Mouse (Mus musculus) c-Kit-positive CD71-negative TER-119-negative erythroid progenitor cells, embryonic 14.5 days (primary cell): Measurements from ENCODE around the gene E130114P18Rik.

Experiments
- DNase-seq: peaks from one replicate; pipeline ENCODE4 v3.0.0-alpha.2; 2013; ENCODE audit warnings: low read depth

E130114P18Rik gene

GRCm38 (mm10) chr4:97805255-97805654 is 27.4 kb upstream of the E130114P18Rik start:
- DNase-seq = no peak

DNA sequence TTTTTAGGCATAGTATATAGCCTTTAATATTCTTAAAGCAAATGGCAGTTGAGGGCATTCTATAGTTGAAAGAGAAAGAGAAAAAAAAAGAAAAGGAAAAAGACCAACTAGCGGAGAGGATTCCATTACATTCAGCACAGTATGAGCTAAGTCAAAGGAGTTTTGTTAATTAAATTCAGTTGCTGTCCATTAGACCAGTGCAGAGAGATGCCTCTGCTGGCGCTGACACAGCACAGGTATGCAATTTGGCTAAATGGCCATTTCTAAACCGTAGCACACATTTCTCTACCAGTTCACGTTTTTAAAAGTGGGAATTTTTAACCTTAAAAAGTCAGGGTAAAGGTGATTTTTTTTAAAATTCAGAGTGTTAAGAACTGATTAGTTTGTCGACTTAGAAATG is 26.8 kb upstream of the E130114P18Rik start:
- no peak for DNase-seq

- DNase-seq = no peak
Observed at GRCm38 (mm10) chr4:97803791-97804190, 25.9 kb upstream of the E130114P18Rik start.

DNA sequence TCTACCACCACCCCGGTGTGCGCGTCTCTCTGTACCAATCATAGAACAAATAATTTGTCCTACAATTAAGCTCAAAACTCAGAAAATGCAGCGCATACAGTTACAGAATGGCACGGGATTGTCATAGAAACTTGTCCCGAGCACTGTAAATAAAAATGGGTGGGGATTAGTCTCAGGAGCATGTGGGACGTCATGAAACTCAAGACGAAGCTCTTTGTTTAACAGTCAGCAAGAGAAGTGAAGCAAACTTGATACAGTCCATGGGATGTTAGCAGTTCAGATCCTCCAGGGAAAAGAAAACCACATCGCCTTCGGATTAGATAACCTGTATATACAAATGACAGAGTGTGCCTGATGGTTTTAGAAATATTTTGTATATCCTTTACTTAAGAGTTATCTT is 18.6 kb upstream of the E130114P18Rik start:
- no peak for DNase-seq

DNA sequence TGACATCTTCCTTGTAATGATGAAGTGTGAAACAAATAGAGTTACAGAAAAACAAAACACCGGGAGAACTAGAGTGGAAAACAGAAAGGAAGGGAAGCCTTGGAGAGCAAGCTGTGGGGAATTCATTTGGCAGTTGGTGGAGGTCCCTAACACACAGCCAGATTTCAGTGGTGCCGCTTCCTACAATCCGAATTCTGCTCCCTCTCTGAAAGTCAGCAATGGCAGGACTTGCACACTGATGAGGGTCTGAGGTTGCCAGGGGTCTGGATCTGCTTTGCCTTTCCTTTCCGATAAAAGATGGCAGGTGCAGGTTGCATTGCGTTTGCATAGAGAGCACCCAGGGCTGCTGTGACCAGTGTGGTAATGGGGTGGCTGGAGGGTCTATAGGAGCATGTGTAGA is 18.1 kb upstream of the E130114P18Rik start:
- DNase-seq = no peak

- DNase-seq = no peak
Observed at GRCm38 (mm10) chr4:97794865-97795264, 17.0 kb upstream of the E130114P18Rik start.

DNA sequence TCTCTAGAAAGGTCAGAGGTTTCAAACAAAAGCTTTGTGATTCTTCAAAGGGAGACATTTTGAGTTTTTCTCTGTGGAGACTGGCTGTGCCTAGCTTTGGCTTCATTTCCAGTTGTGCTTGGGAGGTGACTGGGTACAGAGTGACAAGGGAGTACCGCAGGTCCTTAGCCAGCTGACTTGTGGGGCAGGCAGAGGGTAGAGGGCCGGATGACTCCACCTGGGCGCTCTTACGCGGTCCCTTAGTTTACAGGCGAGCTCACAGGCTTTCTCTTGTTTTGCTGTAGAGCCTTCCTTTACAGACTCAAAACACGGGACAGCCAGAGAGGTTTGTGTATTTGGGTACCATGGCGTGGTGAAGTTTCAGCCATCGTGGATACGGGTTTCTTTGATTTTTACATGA is 16.1 kb upstream of the E130114P18Rik start:
- DNase-seq = no peak

- DNase-seq = no peak
Observed at GRCm38 (mm10) chr4:97788537-97788936, 10.7 kb upstream of the E130114P18Rik start.

GRCm38 (mm10) chr4:97787515-97787914 is 9.6 kb upstream of the E130114P18Rik start:
- no peak for DNase-seq

GRCm38 (mm10) chr4:97786571-97786970 is 8.7 kb upstream of the E130114P18Rik start:
- no peak for DNase-seq

DNA sequence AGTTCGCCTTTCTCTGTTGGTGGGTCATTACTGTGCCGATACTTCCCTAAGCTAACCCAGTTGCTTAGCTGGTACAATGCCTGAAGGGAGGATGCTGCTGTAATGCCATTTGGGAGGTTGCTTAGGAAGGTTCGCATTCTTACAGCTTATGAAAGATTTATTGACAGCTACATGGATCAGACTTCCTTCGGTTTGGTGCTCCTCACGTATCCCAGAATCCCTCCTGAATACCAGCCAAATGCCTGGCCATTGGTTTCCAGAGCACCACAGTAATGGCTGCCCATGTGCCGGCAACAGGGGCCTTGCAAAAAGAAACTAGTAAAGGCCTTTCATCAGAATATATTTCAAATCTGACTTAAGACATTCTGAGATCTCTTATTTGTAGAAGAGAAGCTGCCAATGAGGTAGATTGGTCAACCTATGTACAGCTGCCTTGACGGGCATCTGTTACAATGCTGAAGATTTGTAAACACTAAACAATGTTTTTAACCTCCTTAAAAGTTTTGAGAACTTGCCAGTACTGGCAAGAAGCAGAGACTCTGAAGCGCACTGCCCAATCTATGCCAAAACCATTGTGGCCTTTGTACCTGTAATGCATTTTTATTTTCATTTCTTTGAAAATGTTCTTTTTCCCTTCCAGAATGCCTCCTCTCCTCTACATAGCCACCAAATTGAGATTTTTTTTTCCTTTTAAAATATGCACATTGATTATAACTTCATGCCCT is 7.8 kb upstream of the E130114P18Rik start:
- no peak for DNase-seq

DNA sequence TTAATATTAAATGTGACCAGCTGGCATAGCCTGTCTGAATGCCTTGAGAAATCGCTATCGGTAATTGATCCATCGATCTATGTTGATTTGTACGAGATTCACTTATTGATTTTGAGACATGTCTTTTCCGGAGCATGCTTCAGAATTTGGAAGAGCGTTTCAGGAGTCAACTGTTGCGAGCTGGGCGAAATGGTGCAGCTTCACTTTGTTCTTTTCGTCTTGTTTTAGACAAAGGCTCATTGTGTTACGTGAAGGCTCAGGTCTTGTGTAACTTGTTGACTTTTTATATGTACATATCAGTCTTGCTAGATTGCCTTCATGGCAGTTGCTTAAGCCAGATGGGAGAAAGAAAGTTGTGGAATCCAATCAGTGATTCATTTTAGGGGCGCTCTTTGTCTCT is 6.4 kb upstream of the E130114P18Rik start:
- DNase-seq = no peak

DNA sequence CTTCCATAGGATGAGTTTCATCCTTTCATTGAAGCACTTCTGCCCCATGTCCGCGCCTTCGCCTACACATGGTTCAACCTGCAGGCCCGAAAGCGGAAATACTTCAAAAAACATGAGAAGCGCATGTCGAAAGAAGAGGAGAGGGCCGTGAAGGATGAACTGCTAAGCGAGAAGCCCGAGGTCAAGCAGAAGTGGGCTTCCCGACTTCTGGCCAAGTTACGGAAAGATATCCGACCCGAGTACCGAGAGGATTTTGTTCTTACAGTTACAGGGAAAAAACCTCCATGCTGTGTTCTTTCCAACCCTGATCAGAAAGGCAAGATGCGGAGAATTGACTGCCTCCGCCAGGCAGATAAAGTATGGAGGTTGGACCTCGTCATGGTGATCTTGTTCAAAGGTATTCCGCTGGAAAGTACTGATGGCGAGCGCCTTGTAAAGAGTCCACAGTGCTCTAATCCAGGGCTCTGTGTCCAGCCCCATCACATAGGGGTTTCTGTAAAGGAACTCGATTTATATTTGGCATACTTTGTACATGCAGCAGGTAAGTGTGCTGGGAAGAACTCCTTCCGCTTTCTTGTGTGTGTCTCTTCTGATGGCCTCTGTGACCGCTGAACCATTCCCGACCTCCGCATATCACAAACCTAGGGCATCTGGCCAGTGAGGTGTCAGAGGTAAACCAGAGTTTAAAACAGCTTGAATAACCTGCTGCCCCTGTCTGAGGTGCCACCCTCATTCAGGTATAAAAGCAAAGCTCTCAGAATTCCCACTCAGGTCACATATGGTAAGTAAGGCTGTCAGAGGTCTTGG is 5.4 kb upstream of the E130114P18Rik start:
- DNase-seq = no peak

GRCm38 (mm10) chr4:97782497-97782896 is 4.6 kb upstream of the E130114P18Rik start:
- DNase-seq = no peak

- no peak for DNase-seq
Observed at GRCm38 (mm10) chr4:97782069-97782468, 4.2 kb upstream of the E130114P18Rik start.

- DNase-seq = no peak
Observed at GRCm38 (mm10) chr4:97780666-97781435, 3.0 kb upstream of the E130114P18Rik start.

- no peak for DNase-seq
Observed at GRCm38 (mm10) chr4:97780024-97780423, 2.1 kb upstream of the E130114P18Rik start.

GRCm38 (mm10) chr4:97779003-97779930 is 1.4 kb upstream of the E130114P18Rik start:
- no peak for DNase-seq

GRCm38 (mm10) chr4:97778211-97779002 is 529 bp upstream of the E130114P18Rik start:
- no peak for DNase-seq

DNA sequence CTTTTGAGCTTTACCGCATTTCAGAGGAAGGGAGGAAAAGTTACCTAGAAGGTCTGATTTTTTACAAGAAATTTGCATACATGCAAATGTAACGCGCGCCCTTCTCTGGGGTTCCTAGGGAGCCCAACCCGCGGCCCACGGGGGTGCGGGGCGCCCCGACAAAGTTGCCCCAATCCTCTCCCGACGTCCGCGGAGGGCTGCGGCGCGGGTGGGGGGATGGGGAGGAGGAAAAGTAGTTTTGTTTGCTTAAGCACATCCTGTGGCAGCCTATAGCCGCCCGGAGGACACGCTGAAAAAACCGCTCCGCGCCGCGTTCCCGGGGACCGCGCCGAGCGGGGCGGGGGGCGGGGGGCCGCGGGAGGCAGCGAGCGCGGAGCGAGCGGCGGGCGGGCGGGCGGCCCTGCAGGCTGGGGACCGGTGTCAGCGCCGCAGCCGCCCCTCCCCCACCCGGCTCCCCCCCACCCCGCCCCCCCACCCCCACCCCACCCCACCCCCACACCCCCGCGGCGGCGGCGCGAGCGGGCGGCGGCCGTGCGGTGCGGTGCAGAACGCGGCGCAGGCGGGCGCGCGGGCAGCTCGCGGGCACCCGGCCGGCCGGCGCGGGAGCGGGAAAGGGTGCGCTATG is 685 bp downstream of the E130114P18Rik start:
- no peak for DNase-seq
